Mouse (Mus musculus) forebrain, embryonic 12.5 days (tissue): ENCODE results near the gene Ccnd1. TPM values are rescaled to one million over a fixed set of nuclear protein-coding genes. Genes with fewer than 3 reads are reported as not detected.
A peak's percentile ranks its signal among the peaks of the same experiment; 100 is the strongest.

Experiments
- ATAC-seq: fragments of 200-750 bp; cut with Nextera tagmentation; 2 replicates; pipeline ENCODE4 v1.8.0; 2017; ENCODE audit warnings: moderate TSS enrichment; ENCODE audit not compliant: low FRiP score
- H3K27ac ChIP-seq: fragments of 300-500 bp; sonication (generic); 2 replicates; pipeline ENCODE4 v1.5.1; 2016; ENCODE audit warnings: mild to moderate bottlenecking
- H3K27me3 ChIP-seq: fragments of 300-500 bp; sonication (generic); 2 replicates; pipeline ENCODE4 v1.6.1; 2016; ENCODE audit warnings: mild to moderate bottlenecking
- H3K36me3 ChIP-seq: fragments of 300-500 bp; sonication (generic); replicated peaks from 2 replicates; pipeline ENCODE4 v1.6.1; 2016; ENCODE audit warnings: mild to moderate bottlenecking
- H3K4me1 ChIP-seq: fragments of 300-500 bp; sonication (generic); 2 replicates; pipeline ENCODE4 v1.6.1; 2016
- H3K4me2 ChIP-seq: fragments of 300-500 bp; sonication (generic); 2 replicates; pipeline ENCODE4 v1.6.1; 2016; ENCODE audit warnings: mild to moderate bottlenecking, moderate library complexity
- H3K4me3 ChIP-seq: fragments of 300-500 bp; sonication (generic); replicated peaks from 2 replicates; pipeline ENCODE4 v1.5.1; 2016; ENCODE audit warnings: mild to moderate bottlenecking
- H3K9ac ChIP-seq: fragments of 300-500 bp; sonication (generic); 2 replicates; pipeline ENCODE4 v1.6.1; 2016; ENCODE audit warnings: mild to moderate bottlenecking
- H3K9me3 ChIP-seq: fragments of 300-500 bp; sonication (generic); 2 replicates; pipeline ENCODE4 v1.6.1; 2016
- WGBS: fragments of 180-500 bp; shearing (Covaris S2); methylation state at CpG from one replicate; pipeline ENCODE4 v1.1.7; 2016; 5-methylcytosine and 5-hydroxymethylcytosine counted together
- polyA plus RNA-seq: library from polyadenylated mRNA; unstranded; fragments of >200 nt; fragmentation: Nextera tagmentation; extraction: Ambion mirVana; gene quantifications from 2 replicates; pipeline ENCODE4 v1.2.1, GENCODE M21; 2016

Ccnd1 gene
- 214 and 257 TPM in 2 replicates for polyA plus RNA-seq

DNA sequence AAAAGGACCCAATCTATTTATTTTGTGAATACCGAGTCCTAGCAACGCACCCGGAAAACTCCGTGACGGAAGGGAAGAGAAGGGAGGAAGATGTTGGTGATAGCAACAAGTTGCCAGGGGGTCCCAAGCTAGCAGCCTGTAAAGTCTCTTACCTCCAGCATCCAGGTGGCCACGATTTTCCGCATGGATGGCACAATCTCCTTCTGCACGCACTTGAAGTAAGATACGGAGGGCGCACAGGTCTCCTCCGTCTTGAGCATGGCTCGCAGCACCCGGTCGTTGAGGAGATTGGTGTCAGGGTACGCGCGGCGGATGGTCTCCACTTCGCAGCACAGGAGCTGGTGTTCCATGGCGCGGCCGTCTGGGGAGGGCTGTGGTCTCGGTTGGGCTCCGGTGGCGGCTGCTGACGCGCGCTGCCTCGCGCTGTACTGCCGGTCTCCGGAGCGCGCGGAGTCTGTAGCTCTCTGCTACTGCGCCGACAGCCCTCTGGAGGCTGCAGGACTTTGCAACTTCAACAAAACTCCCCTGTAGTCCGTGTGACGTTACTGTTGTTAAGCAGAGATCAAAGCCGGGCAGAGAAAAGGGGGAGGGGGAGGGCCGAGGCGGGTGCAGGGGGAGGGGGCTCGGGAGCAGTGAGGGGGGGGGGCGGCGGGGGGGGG lies at the start of gene Ccnd1:
Gene Ccnd1 (minus strand): TSS at position 582 of the 659 bp plus-strand sequence.
- Histone ChIP-seq H3K4me2 (peak within 1 kb of the TSS; percentile 96), H3K9me3 (no peaks in the 10 kb centered on the region), H3K4me3 (peak within 1 kb of the TSS; percentile 69), H3K27me3 (peaks cover 32% of the 10 kb centered on the region), H3K36me3 (peaks cover 29% of the 10 kb centered on the region), H3K27ac (peak within 1 kb of the TSS; percentile 96), H3K9ac (peak within 1 kb of the TSS; percentile 90), H3K4me1 (peaks cover 71% of the 10 kb centered on the region)
- WGBS = under 1% methylated on average over 43 of the region's 45 CpGs
- peak; percentile 53 for ATAC-seq

DNA sequence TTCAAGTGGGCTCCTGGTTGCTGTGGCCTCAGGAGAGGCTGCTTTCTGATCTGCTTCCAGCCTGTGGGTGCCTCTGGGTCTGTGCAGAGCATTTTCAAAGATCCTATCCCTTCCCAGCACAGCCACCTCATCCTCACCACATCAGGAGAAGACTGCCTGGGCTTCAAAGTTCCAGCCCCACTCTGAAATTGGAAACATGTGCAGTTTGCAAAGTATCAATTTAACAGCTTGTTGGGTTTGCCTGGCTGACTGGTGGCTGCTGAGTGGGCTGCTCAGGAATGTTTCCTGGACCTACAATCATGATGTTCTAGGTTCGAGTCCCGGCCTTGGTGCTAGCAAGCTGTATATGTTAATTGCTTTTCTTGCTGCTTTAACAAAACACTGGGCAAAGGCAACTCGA lies 49.1 kb upstream of the Ccnd1 start:
- Histone ChIP-seq H3K9ac (no peak overlapping the region), H3K4me1 (no peaks in the 10 kb centered on the region), H3K4me3 (no peak overlapping the region), H3K4me2 (no peak overlapping the region), H3K27ac (no peak overlapping the region), H3K9me3 (no peaks in the 10 kb centered on the region), H3K36me3 (no peaks in the 10 kb centered on the region), H3K27me3 (no peaks in the 10 kb centered on the region)
- 80% methylated on average over 3 of the region's 3 CpGs for WGBS
- no peak for ATAC-seq

DNA sequence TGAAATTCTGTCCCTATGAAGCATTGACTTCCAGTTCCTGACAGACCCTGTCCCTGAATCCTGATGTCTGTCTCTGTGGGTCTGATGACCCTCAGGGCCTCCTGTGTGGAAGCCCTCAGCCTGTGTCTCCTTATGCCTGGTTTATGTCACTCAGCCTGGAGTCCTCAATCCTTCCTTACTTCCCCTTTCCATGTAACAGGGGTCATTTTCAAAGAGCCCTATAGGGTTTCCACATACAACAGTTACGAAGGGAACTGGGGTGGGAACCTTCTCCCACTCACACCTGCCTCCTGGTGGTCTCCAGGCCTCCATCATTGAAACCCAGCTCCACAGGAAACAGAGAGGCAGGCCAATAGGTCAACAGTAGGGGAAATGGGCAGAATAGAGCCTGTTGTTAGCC lies 45.4 kb upstream of the Ccnd1 start:
- Histone ChIP-seq H3K4me1 (no peaks in the 10 kb centered on the region), H3K4me2 (no peak overlapping the region), H3K4me3 (no peak overlapping the region), H3K27me3 (no peaks in the 10 kb centered on the region), H3K27ac (no peak overlapping the region), H3K9ac (no peak overlapping the region), H3K36me3 (no peaks in the 10 kb centered on the region), H3K9me3 (no peaks in the 10 kb centered on the region)
- WGBS = 76% methylated on average over 1 of the region's 1 CpGs
- ATAC-seq = no peak

DNA sequence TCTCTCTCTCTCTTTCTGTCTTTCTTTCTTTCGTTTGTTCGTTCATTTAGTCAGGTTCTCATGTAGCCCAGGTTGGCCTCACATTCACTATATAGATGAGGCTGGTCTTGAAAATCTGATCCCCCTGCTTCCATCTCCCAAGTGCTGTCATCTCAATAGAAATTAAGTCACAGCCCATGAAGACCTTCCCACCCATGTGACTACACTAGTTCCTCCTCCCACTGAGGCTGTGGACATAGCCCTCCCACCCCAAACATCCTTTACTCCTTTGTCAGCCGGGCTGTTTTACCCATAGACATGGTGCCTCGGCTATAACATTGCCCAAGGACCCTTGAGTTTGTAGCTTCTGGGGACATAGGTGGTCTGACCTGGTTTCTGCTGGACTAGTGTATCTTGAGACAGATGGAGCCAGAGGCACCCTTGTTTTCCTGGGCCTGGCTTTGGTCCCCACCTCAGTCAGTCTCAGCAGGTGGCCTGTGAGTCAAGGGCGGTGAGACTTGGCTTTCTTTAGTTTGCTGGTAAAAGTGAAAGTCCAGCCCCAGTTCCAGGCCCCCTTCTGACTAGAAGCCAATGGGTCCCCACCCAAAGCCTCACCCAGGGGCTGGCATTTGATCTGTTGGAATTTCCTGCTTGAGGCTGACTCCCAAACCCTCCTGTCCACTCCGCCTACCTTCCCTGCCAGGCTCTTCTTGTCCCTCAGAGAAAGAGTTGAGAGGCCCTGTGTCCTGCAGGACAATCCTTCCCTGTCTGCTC lies 42.8 kb upstream of the Ccnd1 start:
- 90% methylated on average over 6 of the region's 6 CpGs for WGBS
- no peak overlapping the region for H3K27ac ChIP-seq
- no peak overlapping the region for H3K4me2 ChIP-seq
- 0 out of 2 replicates have a peak, but pooled peaks cover 4% of the 10 kb centered on the region for H3K9me3 ChIP-seq
- ATAC-seq = no peak
- no peaks in the 10 kb centered on the region for H3K27me3 ChIP-seq
- no peaks in the 10 kb centered on the region for H3K4me1 ChIP-seq
- H3K4me3 ChIP-seq = no peak overlapping the region
- no peaks in the 10 kb centered on the region for H3K36me3 ChIP-seq
- H3K9ac ChIP-seq = no peak overlapping the region

DNA sequence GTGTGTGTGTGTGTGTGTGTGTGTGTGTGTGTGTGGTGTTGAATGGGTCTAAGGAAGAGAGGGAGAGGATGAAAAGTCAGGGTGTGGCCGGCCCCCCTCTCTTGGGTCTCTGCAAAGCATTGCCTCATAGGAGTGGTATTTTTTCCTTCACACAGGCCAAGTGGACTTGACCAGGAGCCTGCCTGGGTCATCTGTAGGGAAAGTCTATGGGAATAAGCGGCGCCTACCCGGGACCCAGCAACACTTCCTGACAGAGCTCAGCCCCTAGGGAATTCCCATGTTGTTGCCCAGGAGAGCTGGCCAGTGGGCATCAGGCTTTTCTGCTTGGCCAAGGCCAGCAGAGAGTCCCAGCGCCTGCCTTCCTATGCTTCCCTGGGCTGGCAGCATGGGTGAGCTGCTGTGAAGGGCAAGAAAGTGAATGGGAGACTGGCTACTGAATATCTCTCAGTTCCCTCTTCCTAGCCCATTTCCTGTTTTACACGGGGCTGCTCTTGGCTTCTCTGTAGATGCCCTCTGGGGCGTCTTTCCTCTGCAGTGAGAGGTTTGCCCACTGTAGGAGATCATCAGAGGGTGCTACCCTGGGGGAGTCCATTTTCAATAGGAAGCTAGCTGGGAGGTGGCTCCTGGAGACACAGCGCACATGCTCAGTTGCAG lies 41.8 kb upstream of the Ccnd1 start:
- WGBS = 81% methylated on average over 8 of the region's 8 CpGs
- H3K27ac ChIP-seq = no peak overlapping the region
- no peak overlapping the region for H3K9ac ChIP-seq
- H3K4me2 ChIP-seq = no peak overlapping the region
- ATAC-seq = no peak
- H3K9me3 ChIP-seq = 0 out of 2 replicates have a peak, but pooled peaks cover 4% of the 10 kb centered on the region
- H3K4me1 ChIP-seq = no peaks in the 10 kb centered on the region
- no peaks in the 10 kb centered on the region for H3K27me3 ChIP-seq
- H3K36me3 ChIP-seq = no peaks in the 10 kb centered on the region
- H3K4me3 ChIP-seq = no peak overlapping the region

DNA sequence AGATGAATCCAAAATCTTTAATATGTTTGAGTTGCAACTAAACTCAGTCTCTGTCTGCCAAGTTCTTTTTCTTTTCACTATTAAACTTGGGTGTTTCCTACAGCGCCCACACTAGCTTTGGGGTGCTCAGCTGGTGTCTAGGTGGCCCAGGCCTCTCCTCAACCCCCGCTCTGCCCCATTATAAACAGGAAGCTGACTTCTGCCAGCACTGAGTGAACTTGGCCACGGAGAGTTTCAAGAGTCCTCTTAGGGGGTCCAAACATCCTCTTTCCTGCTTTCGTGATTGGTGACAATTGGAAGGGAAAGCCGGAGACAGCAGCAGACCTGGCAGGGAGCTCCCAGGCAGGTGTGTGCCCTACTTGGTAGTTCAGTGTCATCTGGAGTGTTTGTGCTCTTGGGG lies 40.1 kb upstream of the Ccnd1 start:
- ATAC-seq = no peak
- Histone ChIP-seq H3K4me3 (no peak overlapping the region), H3K27me3 (no peaks in the 10 kb centered on the region), H3K27ac (no peak overlapping the region), H3K9ac (no peak overlapping the region), H3K4me2 (no peak overlapping the region), H3K9me3 (0 out of 2 replicates have a peak, but pooled peaks cover 4% of the 10 kb centered on the region), H3K36me3 (no peaks in the 10 kb centered on the region), H3K4me1 (no peaks in the 10 kb centered on the region)
- 79% methylated on average over 5 of the region's 5 CpGs for WGBS

DNA sequence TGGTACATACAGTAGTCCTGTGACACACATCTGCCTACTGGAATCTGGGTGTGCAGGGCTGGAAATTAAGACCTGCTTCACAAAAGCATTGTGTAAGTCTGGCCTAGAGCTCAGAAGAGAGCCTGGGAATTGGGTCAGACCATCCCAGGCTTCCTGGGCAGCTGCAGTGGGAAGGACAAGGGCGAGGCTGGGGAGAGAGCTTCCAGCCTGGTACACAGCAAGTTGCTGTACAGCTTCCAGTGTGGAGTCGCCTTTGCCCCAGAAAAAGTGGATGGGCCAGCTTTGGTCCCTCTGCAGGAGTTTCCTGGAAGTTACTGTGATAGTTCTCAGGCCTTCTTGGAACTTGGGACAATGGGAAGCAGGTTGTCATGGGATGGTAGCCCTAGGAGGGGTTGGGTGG lies 37.4 kb upstream of the Ccnd1 start:
- no peak overlapping the region for H3K9ac ChIP-seq
- no peaks in the 10 kb centered on the region for H3K36me3 ChIP-seq
- no peak for ATAC-seq
- no peak overlapping the region for H3K27ac ChIP-seq
- WGBS = 77% methylated on average over 2 of the region's 2 CpGs
- H3K9me3 ChIP-seq = 0 out of 2 replicates have a peak, but pooled peaks cover 4% of the 10 kb centered on the region
- H3K4me1 ChIP-seq = no peaks in the 10 kb centered on the region
- H3K4me3 ChIP-seq = no peak overlapping the region
- no peak overlapping the region for H3K4me2 ChIP-seq
- no peaks in the 10 kb centered on the region for H3K27me3 ChIP-seq

DNA sequence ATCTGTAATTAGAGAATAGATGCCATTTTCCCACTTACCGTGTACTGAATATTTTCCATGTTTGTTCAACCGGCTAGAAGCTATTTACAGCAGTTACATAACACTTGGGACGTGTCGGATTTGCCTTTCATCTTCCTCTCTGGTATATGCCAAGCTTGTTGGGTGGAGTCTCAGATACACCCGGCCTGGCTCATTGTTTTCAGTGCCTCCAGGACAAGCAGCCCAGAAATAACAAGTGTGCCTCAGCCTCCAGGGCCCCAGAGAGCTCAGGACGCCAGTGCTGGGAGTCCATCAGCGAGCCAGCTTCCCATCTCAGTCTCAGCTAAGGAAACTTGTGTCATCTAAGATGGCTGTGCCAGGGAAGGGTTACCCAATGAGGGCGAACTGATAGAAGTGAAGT lies 33.7 kb upstream of the Ccnd1 start:
- H3K27ac ChIP-seq = no peak overlapping the region
- no peaks in the 10 kb centered on the region for H3K36me3 ChIP-seq
- H3K4me3 ChIP-seq = no peak overlapping the region
- no peaks in the 10 kb centered on the region for H3K9me3 ChIP-seq
- 80% methylated on average over 8 of the region's 8 CpGs for WGBS
- H3K4me1 ChIP-seq = no peaks in the 10 kb centered on the region
- no peak overlapping the region for H3K4me2 ChIP-seq
- ATAC-seq = no peak
- no peaks in the 10 kb centered on the region for H3K27me3 ChIP-seq
- H3K9ac ChIP-seq = no peak overlapping the region

DNA sequence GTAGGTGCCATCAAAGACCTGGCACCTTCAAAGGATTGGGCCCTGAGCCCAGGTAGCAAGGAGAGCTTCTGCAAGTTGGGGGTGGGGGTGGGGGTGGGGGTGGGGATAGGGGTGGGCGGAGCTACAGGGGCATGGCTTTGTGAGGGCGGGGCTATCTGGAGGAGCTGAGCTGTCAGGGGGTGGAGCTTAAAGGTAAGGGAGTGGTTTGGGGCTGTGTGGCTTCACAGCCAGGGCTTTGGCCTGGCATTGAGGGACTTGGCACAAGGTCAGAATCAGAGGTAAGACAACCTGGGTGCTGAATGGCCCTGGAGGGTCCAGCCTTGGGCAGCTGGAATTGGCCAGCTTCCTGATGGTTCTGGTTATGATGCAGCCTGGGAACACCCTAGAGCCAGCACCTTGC lies 32.0 kb upstream of the Ccnd1 start:
- H3K9me3 ChIP-seq = no peaks in the 10 kb centered on the region
- H3K27ac ChIP-seq = no peak overlapping the region
- H3K36me3 ChIP-seq = no peaks in the 10 kb centered on the region
- H3K4me2 ChIP-seq = no peak overlapping the region
- H3K27me3 ChIP-seq = no peaks in the 10 kb centered on the region
- no peak overlapping the region for H3K9ac ChIP-seq
- no peak for ATAC-seq
- no peak overlapping the region for H3K4me3 ChIP-seq
- WGBS = 57% methylated on average over 2 of the region's 2 CpGs
- no peaks in the 10 kb centered on the region for H3K4me1 ChIP-seq

DNA sequence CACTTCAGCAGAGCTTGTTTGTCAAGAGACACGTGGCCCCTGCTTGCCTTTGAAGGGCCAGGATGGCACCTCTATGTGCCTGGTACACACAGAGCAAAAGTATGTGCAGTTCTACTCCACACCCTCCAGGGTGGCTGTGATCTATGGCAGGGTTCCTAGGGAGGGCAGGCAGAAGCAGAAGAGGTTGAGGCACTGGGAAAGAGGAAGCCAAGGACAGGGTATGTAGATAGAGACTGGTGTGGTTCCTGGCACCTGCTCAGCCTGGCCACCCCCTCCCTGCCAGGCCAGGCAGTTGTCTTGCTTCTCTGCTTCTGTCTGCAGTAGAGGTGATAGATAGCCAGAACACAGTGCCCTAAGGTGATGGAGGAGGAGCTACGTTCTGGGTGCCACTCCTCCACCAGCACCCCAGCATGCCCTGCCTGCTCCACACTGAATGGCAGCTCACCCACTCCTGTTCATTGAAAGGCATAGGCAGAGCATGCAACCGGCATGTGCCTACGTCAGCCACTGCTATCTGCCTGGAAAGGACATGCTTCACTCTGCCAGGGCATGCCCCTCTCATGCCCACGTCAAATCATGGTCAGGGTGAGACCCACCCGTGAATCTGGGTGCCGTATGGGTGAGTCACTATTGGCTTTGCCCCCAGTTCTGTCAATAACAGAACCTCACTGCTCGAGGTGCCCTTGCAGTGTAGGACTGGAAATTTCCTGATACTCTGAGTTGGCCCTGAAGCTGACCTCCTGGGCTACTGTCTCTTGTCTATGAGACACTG lies 31.5 kb upstream of the Ccnd1 start:
- no peak for ATAC-seq
- Histone ChIP-seq H3K9me3 (no peaks in the 10 kb centered on the region), H3K27ac (no peak overlapping the region), H3K36me3 (no peaks in the 10 kb centered on the region), H3K27me3 (no peaks in the 10 kb centered on the region), H3K4me2 (no peak overlapping the region), H3K4me3 (no peak overlapping the region), H3K4me1 (no peaks in the 10 kb centered on the region), H3K9ac (no peak overlapping the region)
- 76% methylated on average over 8 of the region's 8 CpGs for WGBS

DNA sequence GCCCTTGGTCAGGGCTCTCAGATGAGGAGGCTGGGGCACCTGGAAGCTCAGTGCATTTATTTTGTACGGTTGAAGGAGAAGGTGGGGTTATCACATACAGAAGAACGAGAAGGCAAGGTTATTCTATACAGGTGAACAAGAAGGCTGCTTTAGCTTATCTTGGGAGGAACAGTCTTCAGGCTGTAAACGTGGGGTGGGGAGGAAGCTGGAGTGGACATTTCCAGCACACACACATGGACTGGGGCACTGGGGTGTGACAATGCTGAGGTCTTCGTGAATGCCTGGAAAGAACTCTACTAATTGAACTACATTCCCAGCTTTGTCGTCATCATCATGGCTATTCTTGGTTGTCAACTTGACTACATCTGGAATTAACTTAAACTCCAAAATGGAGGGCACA lies 26.2 kb upstream of the Ccnd1 start:
- H3K4me3 ChIP-seq = no peak overlapping the region
- H3K27ac ChIP-seq = no peak overlapping the region
- H3K9me3 ChIP-seq = no peaks in the 10 kb centered on the region
- WGBS = 86% methylated on average over 5 of the region's 5 CpGs
- no peak overlapping the region for H3K9ac ChIP-seq
- no peak overlapping the region for H3K4me2 ChIP-seq
- H3K36me3 ChIP-seq = no peaks in the 10 kb centered on the region
- no peaks in the 10 kb centered on the region for H3K27me3 ChIP-seq
- ATAC-seq = no peak
- no peaks in the 10 kb centered on the region for H3K4me1 ChIP-seq

DNA sequence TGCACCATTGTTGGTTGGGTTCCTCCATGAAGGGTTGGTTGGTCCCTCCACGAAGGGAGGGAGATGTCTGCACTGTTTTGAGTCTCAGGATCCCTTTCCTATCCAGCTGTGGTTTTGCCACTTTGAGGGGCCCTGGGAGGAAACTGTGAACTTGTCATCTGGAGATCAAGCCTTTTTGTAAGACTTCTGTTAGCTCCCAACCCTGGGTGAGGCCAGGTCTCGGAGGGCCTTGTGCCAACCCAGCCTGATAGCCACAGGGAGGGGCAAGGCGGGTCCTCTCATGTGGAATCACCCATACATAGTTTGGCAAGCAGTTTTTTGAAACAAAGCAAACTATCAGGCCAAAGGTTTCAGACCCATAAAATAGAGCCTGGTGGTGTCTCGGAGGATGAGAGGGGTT lies 24.6 kb upstream of the Ccnd1 start:
- Histone ChIP-seq H3K4me2 (no peak overlapping the region), H3K27me3 (no peaks in the 10 kb centered on the region), H3K9ac (no peak overlapping the region), H3K4me3 (no peak overlapping the region), H3K36me3 (no peaks in the 10 kb centered on the region), H3K9me3 (no peaks in the 10 kb centered on the region), H3K27ac (no peak overlapping the region), H3K4me1 (no peaks in the 10 kb centered on the region)
- 76% methylated on average over 4 of the region's 4 CpGs for WGBS
- no peak for ATAC-seq
